Mouse (Mus musculus) MEL (cell line): ENCODE measurements around the gene Sh3bgrl. TPM values are rescaled to one million over a fixed set of nuclear protein-coding genes. Genes with fewer than 3 reads are reported as not detected.

Experiments used
- DNase-seq: peaks from one replicate; pipeline ENCODE4 v3.0.0; 2011; ENCODE audit warnings: low read depth, low spot score
- H3K27ac ChIP-seq: 2 replicates; pipeline ENCODE4 v1.5.1; 2012; ENCODE audit warnings: low read depth, mild to moderate bottlenecking, control low read depth, low read length, moderate library complexity; ENCODE audit not compliant: control insufficient read depth
- H3K27me3 ChIP-seq, 2 experiments: fragments of 150-350 bp in 1 of 2; sonication (generic) in 1 of 2; 2 replicates each; pipeline ENCODE4 v1.6.1; 2012; ENCODE audit warnings: low read length in 2 of 2, mild to moderate bottlenecking in 2 of 2, improper control_type of control experiment in 1 of 2, moderate library complexity in 1 of 2; ENCODE audit not compliant: insufficient read depth in 2 of 2, control insufficient read depth in 1 of 2
- H3K36me3 ChIP-seq, 2 experiments: 2 replicates each; pipeline ENCODE4 v1.6.1; 2012 to 2014; ENCODE audit warnings: low read length in 2 of 2, improper control_type of control experiment in 1 of 2, inconsistent platforms in 1 of 2, mild to moderate bottlenecking in 1 of 2; ENCODE audit not compliant: insufficient read depth in 2 of 2, control insufficient read depth in 1 of 2
- H3K4me1 ChIP-seq, 2 experiments: fragments of 150-350 bp in 1 of 2; sonication (generic) in 1 of 2; 2 replicates each; pipeline ENCODE4 v1.6.1; 2012; ENCODE audit warnings: low read length in 2 of 2, improper control_type of control experiment in 1 of 2, mild to moderate bottlenecking in 1 of 2; ENCODE audit not compliant: insufficient read depth in 2 of 2, control insufficient read depth in 1 of 2
- H3K4me3 ChIP-seq, 2 experiments: fragments of 150-350 bp in 1 of 2; sonication (generic) in 1 of 2; 2 replicates each; pipeline ENCODE4 v1.5.1; 2012; ENCODE audit warnings: low read depth in 2 of 2, low read length in 2 of 2, mild to moderate bottlenecking in 2 of 2, moderate library complexity in 2 of 2, control low read depth in 1 of 2, improper control_type of control experiment in 1 of 2; ENCODE audit not compliant: control insufficient read depth in 1 of 2, insufficient read depth in 1 of 2
- H3K79me2 ChIP-seq: 2 replicates; pipeline ENCODE4 v1.6.1; 2012; ENCODE audit warnings: mild to moderate bottlenecking, low read length, moderate library complexity; ENCODE audit not compliant: control insufficient read depth, poor library complexity, insufficient read depth
- H3K9ac ChIP-seq: 2 replicates; pipeline ENCODE4 v1.6.1; 2012; ENCODE audit warnings: low read depth, mild to moderate bottlenecking, control low read depth, low read length, moderate library complexity; ENCODE audit not compliant: control insufficient read depth, poor library complexity, severe bottlenecking
- H3K9me3 ChIP-seq: fragments of 150-350 bp; sonication (generic); replicated peaks from 2 replicates; pipeline ENCODE4 v1.6.1; 2012; ENCODE audit warnings: mild to moderate bottlenecking, low read length, improper control_type of control experiment, moderate library complexity; ENCODE audit not compliant: insufficient read depth
- BHLHE40 ChIP-seq: IDR thresholded peaks from 2 replicates; pipeline ENCODE4 v1.6.1; 2012; ENCODE audit warnings: low read depth, mild to moderate bottlenecking, inconsistent platforms, low read length, improper control_type of control experiment, borderline replicate concordance
- CHD2 ChIP-seq: IDR thresholded peaks from 2 replicates; pipeline ENCODE4 v1.6.1; 2011; ENCODE audit warnings: low read length, improper control_type of control experiment
- E2F4 ChIP-seq: IDR thresholded peaks from 2 replicates; pipeline ENCODE4 v1.6.1; 2011; ENCODE audit warnings: low read depth, low read length, improper control_type of control experiment, borderline replicate concordance
- ETS1 ChIP-seq: IDR thresholded peaks from 2 replicates; pipeline ENCODE4 v1.6.1; 2012; ENCODE audit warnings: low read depth, mild to moderate bottlenecking, inconsistent platforms, low read length, improper control_type of control experiment, moderate library complexity
- GATA1 ChIP-seq: IDR thresholded peaks from 2 replicates; pipeline ENCODE4 v1.6.1; 2011; ENCODE audit warnings: low read depth, low read length, improper control_type of control experiment
- JUND ChIP-seq: IDR thresholded peaks from 2 replicates; pipeline ENCODE4 v1.6.1; 2011; ENCODE audit warnings: low read depth, mild to moderate bottlenecking, improper control_type of control experiment, low read length
- MAFK ChIP-seq: IDR thresholded peaks from 2 replicates; pipeline ENCODE4 v1.6.1; 2011; ENCODE audit warnings: low read depth, mild to moderate bottlenecking, low read length, improper control_type of control experiment, borderline replicate concordance
- MEF2A ChIP-seq: IDR thresholded peaks from 2 replicates; pipeline ENCODE4 v1.6.1; 2014; ENCODE audit warnings: low read depth, mild to moderate bottlenecking, inconsistent platforms, low read length, improper control_type of control experiment; ENCODE audit not compliant: poor library complexity, insufficient replicate concordance, severe bottlenecking; ENCODE audit errors: extremely low read depth
- MXI1 ChIP-seq: IDR thresholded peaks from 2 replicates; pipeline ENCODE4 v1.6.1; 2011; ENCODE audit warnings: mild to moderate bottlenecking, low read depth, low read length, improper control_type of control experiment
- MYB ChIP-seq: IDR thresholded peaks from 2 replicates; pipeline ENCODE4 v1.6.1; 2011; ENCODE audit warnings: mild to moderate bottlenecking, low read depth, low read length, improper control_type of control experiment
- MYC ChIP-seq: IDR thresholded peaks from 2 replicates; pipeline ENCODE4 v1.6.1; 2011; ENCODE audit warnings: low read depth, mild to moderate bottlenecking, low read length, improper control_type of control experiment, moderate library complexity
- NELFE ChIP-seq: IDR thresholded peaks from 2 replicates; pipeline ENCODE4 v1.6.1; 2011; ENCODE audit warnings: low read depth, low read length, improper control_type of control experiment
- NRF1 ChIP-seq: IDR thresholded peaks from 2 replicates; pipeline ENCODE4 v1.6.1; 2014; ENCODE audit warnings: low read depth, mild to moderate bottlenecking, inconsistent platforms, low read length, improper control_type of control experiment, moderate library complexity; ENCODE audit not compliant: poor library complexity, insufficient read depth, severe bottlenecking
- POLR2A ChIP-seq, 2 experiments: IDR thresholded peaks; 2 replicates each; pipeline ENCODE4 v1.6.1; 2011 to 2012; ENCODE audit warnings: low read length in 2 of 2, mild to moderate bottlenecking in 2 of 2, control low read depth in 1 of 2, improper control_type of control experiment in 1 of 2, low read depth in 1 of 2, moderate library complexity in 1 of 2; ENCODE audit not compliant: control insufficient read depth in 1 of 2, insufficient read depth in 1 of 2, poor library complexity in 1 of 2
- POLR2AphosphoS2 ChIP-seq: IDR thresholded peaks from 2 replicates; pipeline ENCODE4 v1.6.1; 2011; ENCODE audit warnings: low read length, improper control_type of control experiment
- POLR2AphosphoS5 ChIP-seq: IDR thresholded peaks from 2 replicates; pipeline ENCODE4 v1.6.1; 2012; ENCODE audit warnings: low read depth, borderline replicate concordance, mild to moderate bottlenecking, inconsistent platforms, low read length, moderate library complexity, mixed read lengths
- RAD21 ChIP-seq: IDR thresholded peaks from 2 replicates; pipeline ENCODE4 v1.6.1; 2011; ENCODE audit warnings: mild to moderate bottlenecking, low read depth, low read length, improper control_type of control experiment
- RCOR1 ChIP-seq: IDR thresholded peaks from 2 replicates; pipeline ENCODE4 v1.6.1; 2012; ENCODE audit warnings: low read depth, mild to moderate bottlenecking, inconsistent platforms, low read length, improper control_type of control experiment
- SIN3A ChIP-seq: IDR thresholded peaks from 2 replicates; pipeline ENCODE4 v1.6.1; 2012; ENCODE audit warnings: low read length, improper control_type of control experiment, inconsistent platforms
- TBP ChIP-seq: IDR thresholded peaks from 2 replicates; pipeline ENCODE4 v1.8.0; 2011; ENCODE audit warnings: low read depth, low read length, improper control_type of control experiment
- UBTF ChIP-seq: IDR thresholded peaks from 2 replicates; pipeline ENCODE4 v1.6.1; 2012; ENCODE audit warnings: low read depth, mild to moderate bottlenecking, inconsistent platforms, low read length, improper control_type of control experiment, moderate library complexity, borderline replicate concordance; ENCODE audit not compliant: insufficient read depth
- USF1 ChIP-seq: IDR thresholded peaks from 2 replicates; pipeline ENCODE4 v1.6.1; 2014; ENCODE audit warnings: low read depth, mild to moderate bottlenecking, inconsistent platforms, low read length, improper control_type of control experiment, moderate library complexity
- USF2 ChIP-seq, 2 experiments: IDR thresholded peaks; 2 replicates each; pipeline ENCODE4 v1.6.1; 2011 to 2012; ENCODE audit warnings: improper control_type of control experiment in 2 of 2, low read length in 2 of 2, borderline replicate concordance in 1 of 2, inconsistent platforms in 1 of 2, low read depth in 1 of 2, mild to moderate bottlenecking in 1 of 2; ENCODE audit not compliant: insufficient read depth in 1 of 2
- ZC3H11A ChIP-seq: IDR thresholded peaks from 2 replicates; pipeline ENCODE4 v1.6.1; 2012; ENCODE audit warnings: low read depth, mild to moderate bottlenecking, inconsistent platforms, low read length, improper control_type of control experiment
- ZKSCAN1 ChIP-seq: IDR thresholded peaks from 2 replicates; pipeline ENCODE4 v1.6.1; 2012; ENCODE audit warnings: low read depth, mild to moderate bottlenecking, inconsistent platforms, low read length, improper control_type of control experiment, moderate library complexity
- ZMIZ1 ChIP-seq: IDR thresholded peaks from 2 replicates; pipeline ENCODE4 v1.6.1; 2012; ENCODE audit warnings: low read depth, mild to moderate bottlenecking, inconsistent platforms, low read length, improper control_type of control experiment, moderate library complexity
- ZNF384 ChIP-seq: IDR thresholded peaks from 2 replicates; pipeline ENCODE4 v1.6.1; 2012; ENCODE audit warnings: low read depth, mild to moderate bottlenecking, inconsistent platforms, low read length, improper control_type of control experiment
- polyA plus RNA-seq, 2 experiments: library from polyadenylated mRNA; stranded (reverse) in 1 of 2; unstranded in 1 of 2; fragments of >175 nt in 1 of 2; fragments of >200 nt in 1 of 2; gene quantifications; 2 replicates each; pipeline versions ENCODE4 v1.2.1 to v1.2.4; 2012; ENCODE audit warnings: low replicate concordance in 2 of 2, low read depth in 1 of 2; ENCODE audit not compliant: insufficient read length in 2 of 2, insufficient read depth in 1 of 2, missing spikeins in 1 of 2
- total RNA-seq: library from RNA; depleted of rRNA; stranded (reverse); fragments of 300-350 nt; gene quantifications from 2 replicates; pipeline ENCODE4 v1.2.3, GENCODE M21; 2012

Gene Sh3bgrl
- total and polyA plus RNA-seq, 3 experiments = 50.5 to 126 (median 83.6) TPM

DNA sequence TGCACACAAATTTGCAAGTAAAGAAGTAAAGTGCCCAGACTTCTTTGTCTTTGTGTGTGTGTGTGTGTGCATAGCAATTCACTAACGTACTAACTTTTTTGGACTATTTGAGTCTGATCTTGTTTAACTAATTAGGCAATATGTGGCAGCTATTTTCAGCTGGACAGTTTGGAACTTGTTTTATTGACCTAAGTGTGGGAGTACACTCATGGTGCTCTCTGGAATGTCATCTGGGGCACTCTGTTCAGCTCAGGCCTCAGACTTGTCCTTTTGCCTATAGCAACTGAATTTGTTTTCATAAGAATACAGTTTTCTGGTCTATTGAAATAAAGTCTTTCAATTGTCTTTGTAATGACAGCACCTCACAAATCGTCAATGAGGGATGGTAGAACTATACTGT, 42.1 kb downstream of the Sh3bgrl start:
- H3K4me3 ChIP-seq = no peak overlapping the region
- DNase-seq = no peak
- no peaks in the 10 kb centered on the region for H3K27me3 ChIP-seq
- H3K4me1 ChIP-seq = no peaks in the 10 kb centered on the region
- H3K36me3 ChIP-seq = peaks cover 0 to 4% of the 10 kb centered on the region in 2 experiments; a peak in 2 of 4 replicates
- no peak overlapping the region for H3K9ac ChIP-seq
- peaks cover 11% of the 10 kb centered on the region for H3K79me2 ChIP-seq
- TF ChIP-seq ZNF384 = no peak
- TF ChIP-seq CHD2 = no peak
- TF ChIP-seq MYB = no peak
- TF ChIP-seq NRF1 = no peak
- TF ChIP-seq SIN3A = no peak
- TF ChIP-seq NELFE = no peak
- no peak for TF ChIP-seq USF1
- TF ChIP-seq TBP = no peak
- no peak for TF ChIP-seq MYC
- no peak for TF ChIP-seq ETS1
- TF ChIP-seq ZC3H11A = no peak
- no peak for TF ChIP-seq JUND
- no peak for TF ChIP-seq MAFK
- TF ChIP-seq POLR2AphosphoS5 = no peak
- TF ChIP-seq UBTF = no peak
- TF ChIP-seq RCOR1 = no peak
- no peak for TF ChIP-seq ZKSCAN1
- H3K9me3 ChIP-seq = no peaks in the 10 kb centered on the region
- H3K27ac ChIP-seq = no peak overlapping the region

DNA sequence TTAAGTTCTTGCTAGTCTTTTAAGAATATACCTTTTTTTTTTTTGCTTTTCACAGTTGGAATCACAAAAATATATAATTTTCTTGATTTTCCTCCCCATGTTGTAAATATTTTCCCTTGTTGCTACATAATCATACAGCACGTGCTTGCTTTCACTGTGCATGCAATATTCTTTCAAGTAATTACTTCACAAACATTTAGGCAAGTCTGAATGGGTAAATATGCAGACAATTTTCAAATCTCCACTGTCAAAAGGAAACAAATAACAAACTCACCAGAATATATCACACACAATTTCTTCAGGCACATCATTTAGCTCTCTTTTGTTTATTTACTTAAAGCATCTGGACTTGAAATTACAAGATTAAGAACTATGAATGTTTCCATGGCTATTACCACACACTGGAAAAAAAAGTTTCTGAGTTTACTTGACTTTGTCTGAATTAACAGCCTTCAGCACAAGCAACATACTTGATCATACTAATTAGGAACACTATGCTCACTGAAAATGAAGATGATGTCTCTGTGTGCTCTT, 46.2 kb downstream of the Sh3bgrl start:
- H3K36me3 ChIP-seq = peaks cover 4 to 6% of the 10 kb centered on the region in 2 experiments
- no peaks in the 10 kb centered on the region for H3K9me3 ChIP-seq
- H3K4me1 ChIP-seq = no peaks in the 10 kb centered on the region

More for the DNA sequence above, 46.2 kb downstream of the Sh3bgrl start:
- Histone ChIP-seq H3K4me3 (no peak overlapping the region), H3K27me3 (no peaks in the 10 kb centered on the region), H3K27ac (no peak overlapping the region), H3K79me2 (peaks cover 8% of the 10 kb centered on the region; the same call in 1 of the 2 replicates), H3K9ac (no peak overlapping the region)
- DNase-seq = no peak
- TF ChIP-seq E2F4 (no peak), MXI1 (no peak), ZMIZ1 (no peak), GATA1 (no peak), MEF2A (no peak), NELFE (no peak), BHLHE40 (no peak), POLR2AphosphoS2 (no peak), POLR2A (IDR thresholded peaks at IDR 0.05; ENCODE audit: control insufficient read depth in 1 of 2, insufficient read depth in 1 of 2, low read depth in 1 of 2, low read length in 2 of 2, poor library complexity in 1 of 2) (no peak), USF2 (IDR thresholded peaks at IDR 0.05; ENCODE audit: borderline replicate concordance in 1 of 2, insufficient read depth in 1 of 2, low read depth in 1 of 2, low read length in 2 of 2) (no peak), RAD21 (no peak)
